Mouse (Mus musculus): ENCODE measurements around the gene Rec8.

Rec8 gene

DNA sequence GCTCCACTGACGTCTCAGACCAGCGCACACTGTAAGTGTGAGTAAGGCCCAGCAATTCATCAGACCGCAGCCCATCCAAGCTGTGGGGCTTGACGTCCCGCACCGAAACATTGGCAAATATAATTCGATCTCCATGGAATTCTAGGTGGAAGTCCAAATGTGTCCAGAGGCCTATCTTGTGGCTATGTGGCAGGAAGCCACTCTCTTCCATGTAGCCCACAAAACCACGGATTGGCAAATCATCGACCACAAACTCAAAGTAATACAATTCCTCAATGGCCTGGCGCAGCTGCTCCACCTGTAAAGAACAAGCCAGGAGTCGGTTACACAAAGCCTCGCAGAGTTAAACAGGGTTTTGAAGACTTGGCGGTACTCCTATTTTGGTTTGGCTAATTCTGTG lies 23.5 kb downstream of the Rec8 start:
- no peak for DNase-seq (ENCODE audit: low read depth, low spot score)

DNA sequence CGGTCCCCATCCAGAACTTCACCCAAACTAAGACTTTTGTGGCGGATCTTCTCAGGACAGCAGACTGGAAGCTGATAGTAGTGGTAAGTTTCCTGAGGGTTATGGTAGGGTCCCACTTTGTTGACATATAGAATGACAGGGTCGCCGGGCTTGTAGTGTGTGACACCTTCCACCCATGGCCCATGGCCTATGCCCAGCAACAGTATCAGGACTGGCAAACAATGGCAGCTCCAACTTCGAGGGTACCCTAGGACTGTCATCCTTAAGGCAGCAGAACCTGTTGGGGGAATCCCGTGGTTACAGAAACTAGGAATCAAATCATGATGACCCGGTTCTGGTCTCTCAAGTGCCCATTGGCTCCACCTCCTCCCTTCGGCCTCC lies 24.8 kb downstream of the Rec8 start:
- no peak for DNase-seq (ENCODE audit: low read depth, low spot score)

DNA sequence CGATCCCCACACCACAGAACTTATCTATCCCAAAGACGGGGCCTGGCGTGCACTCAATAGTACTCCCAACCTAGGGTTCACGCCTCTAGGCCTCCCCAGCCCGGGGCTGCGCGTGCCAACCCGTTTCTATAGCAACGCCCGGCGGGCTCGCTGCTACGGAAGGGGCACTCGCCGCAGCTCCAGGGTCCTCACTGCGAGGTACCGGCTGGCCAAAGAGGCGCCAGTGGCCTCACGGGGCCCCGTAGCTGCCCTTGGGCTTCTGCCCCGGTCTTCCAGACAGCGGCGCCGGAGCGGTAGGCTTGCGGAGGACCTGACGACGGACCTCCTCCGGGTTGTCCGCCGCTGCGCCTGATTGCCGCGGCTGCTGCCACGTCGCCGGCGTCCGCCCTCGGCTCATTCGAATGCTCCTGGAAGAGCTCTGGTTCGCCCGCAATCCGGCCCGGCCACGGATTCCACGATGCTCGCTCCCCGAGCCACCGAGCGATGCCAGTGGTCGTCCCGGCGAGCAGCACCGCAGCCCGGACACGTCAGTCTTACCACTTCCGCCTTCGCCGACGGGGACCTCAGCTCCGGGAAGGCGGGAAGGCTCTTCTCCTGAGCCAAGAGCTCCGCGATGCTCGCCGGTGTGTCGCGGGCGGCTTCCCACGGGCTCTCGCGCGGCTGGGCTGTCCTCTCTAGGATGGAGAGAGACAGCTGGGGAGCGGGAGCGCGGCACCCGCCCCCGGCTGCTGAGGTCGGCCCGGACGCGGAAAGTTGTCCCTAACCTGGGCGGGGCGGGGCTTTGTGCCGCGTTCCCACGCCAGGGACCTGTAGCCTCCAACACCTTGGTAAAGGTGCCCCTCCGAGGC lies 25.4 kb downstream of the Rec8 start, which contains the start of gene Tm9sf1:
TSS of gene Tm9sf1 (minus strand) at position 747 of the 848 bp plus-strand sequence.
- DNase-seq (ENCODE audit: low read depth, low spot score), result peak; percentile 97

DNA sequence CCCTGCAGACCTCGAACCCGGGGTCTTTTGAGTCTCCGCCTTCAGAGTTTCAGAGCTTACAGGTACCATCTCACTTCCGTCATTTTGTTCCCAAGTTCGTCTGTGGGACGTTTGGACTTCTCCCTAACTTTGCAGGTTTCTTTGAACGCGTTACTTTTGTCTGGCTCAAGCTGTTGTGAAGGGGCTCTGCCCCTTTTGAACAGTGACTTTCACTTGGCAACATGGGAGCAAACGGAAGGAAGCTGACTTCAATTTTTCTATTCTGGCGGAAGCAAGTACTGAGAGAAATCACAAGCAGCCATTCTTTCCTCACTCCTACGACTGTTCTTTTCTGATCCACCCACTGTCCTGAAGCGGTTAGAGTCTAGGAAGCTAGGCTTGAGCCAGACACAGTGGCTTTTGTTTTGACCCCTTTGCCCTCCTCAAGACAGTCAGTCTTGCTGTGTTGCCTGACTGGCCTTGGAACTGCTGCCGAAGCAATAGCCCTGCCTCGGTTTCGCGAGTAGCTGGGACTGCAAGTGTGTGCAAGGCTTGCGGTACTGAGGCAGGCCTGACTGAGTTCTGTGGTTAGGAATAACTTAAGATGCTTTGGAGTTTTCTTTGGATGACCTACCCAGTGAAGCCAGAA lies 26.5 kb downstream of the Rec8 start:
- DNase-seq (ENCODE audit: low read depth, low spot score), result peak; percentile 67

DNA sequence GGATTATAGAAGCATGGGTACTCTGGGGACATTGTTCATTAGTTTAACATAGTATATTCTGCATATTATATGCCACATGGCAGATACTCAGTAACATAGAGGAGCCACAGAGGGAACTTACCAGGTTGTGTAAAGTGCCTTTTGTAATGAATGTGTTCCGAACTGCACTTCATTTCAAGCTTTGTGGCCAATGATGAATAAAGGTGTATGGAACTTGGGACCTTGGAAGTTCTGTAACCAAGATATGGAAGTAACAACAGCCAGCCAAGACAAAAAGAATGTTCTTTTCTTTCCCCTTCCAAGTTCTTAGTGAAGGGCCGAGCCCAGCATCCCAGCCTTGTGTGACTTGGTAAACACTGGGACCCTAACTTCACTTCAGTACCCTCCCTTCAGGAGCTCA lies 32.0 kb downstream of the Rec8 start, which contains the start of gene Tssk4:
TSS of gene Tssk4 (plus strand) at position 301 of the 400 bp plus-strand sequence.
- no peak for DNase-seq (ENCODE audit: low read depth, low spot score)

DNA sequence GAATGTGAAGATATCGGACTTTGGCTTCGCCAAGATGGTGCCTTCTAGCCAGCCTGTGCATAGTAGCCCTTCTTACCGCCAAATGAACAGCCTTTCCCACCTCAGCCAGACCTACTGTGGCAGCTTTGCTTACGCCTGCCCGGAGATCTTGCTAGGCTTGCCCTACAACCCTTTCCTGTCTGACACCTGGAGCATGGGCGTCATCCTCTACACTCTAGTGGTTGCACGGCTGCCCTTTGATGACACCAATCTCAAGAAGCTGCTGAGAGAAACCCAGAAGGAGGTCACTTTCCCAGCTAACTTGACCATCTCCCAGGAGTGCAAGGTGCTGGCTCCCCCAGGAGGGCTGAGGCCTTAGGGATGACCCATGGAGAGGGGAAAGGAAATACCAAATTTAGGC lies 33.7 kb downstream of the Rec8 start:
- no peak for DNase-seq (ENCODE audit: low read depth, low spot score)

DNA sequence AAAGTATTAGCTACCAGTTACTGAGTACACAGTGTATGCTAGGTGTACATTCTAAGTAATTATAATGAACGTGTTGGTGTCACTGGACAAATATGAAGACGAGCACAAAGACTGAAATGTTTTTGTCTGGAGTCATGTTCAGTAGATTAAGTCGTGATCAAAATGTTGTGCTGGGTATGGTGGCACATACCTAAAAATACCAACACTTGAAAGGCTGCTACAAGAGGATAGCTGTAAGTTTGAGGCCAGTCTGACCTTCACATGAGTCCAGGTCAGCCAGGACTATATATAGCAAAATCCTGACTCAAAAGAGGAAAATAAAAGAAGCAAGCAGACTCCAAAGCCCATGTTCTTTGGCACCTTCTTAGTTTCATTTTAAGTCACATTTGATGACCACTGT lies 39.1 kb downstream of the Rec8 start:
- no peak for DNase-seq (ENCODE audit: low read depth, low spot score)

DNA sequence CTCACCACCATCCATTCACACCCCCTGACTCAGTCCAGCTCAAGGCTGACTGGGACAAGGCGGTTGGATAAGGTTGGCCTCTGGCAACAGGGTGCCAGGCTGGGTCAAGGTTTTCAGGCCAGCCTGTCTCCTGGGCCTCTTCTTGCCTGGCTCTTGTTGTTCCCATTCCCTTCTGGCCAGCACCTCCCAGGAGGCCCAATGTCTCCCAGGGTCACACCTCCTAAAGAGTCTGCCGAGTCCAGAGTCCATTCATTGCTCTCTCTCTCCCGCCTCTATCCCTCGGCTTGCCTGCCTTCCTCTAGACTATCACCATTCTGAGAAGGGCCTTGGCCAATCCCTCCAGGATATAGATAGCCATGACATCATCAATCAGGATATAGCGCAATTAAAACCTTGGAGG lies 40.2 kb downstream of the Rec8 start:
- no peak for DNase-seq (ENCODE audit: low read depth, low spot score)

DNA sequence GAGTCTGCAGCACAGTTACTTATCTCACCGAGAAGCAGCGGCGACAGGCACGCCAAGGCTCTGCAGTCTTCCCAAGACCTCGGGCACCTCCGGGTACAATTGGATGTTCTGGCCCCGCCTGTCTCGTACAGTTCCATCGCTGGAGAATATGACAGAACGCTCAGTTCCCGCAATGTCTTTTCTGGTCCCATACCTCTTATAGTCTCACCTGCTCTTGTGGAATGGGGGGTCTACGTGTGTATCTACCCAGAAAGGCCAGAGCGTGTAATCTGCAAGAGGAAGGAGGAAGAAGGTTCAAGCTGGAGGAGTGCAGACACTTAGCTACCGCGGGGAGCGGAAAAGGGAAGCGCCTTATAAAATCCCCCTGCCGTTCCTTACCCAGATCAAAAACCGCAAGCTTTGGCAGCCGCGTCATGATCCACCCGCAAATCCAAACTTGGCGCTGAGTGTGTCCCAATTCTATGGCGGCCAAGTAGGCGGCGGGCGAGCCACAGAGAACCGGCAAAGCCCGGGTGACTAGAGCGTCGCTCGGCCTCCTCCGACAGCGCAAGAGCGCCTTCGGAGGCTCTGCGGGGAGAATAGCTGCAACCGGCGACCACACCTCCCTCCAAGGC lies 42.2 kb downstream of the Rec8 start, which contains the start of gene Mdp1:
TSS of gene Mdp1 (minus strand) at position 549 of the 614 bp plus-strand sequence.
- DNase-seq (ENCODE audit: low read depth, low spot score), result peak; percentile 87

DNA sequence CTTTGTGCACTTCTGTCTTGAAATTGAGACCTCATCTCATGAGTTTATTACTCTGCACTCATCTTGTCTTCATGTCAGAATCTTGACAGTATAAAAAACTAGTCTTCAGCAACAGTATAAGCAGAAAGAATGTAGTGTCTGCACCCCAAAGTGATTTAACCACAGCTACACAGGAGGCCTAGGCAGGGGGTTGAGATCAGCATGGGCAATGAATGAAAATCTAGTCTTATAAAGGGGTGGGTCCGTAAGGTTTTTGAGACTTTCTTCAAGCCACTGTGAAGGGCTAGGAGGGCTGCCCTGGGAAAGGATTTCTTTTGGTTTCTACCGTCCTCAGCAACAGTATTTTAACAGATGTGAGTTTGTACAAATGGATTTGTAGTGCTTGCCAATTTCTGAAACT lies 42.8 kb downstream of the Rec8 start:
- DNase-seq (ENCODE audit: low read depth, low spot score), result no peak

DNA sequence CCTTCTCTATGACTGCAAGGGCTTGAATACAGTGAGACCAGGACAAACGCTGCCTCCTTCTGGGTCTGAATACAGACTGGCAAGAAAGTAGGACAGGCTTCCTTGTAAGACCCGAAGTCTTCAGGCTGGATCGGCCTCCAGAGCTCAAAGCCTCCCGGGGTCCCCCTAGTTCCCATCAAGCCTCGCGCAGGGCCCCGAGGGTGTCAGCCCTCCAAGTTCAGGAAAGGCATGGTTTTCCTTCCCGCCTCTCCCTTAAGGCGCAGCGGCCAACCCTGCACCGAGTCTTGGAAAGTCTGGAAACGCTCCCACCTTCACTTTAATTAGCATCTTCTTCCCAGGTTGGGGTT lies 53.6 kb downstream of the Rec8 start:
- DNase-seq (ENCODE audit: low read depth, low spot score), result no peak

DNA sequence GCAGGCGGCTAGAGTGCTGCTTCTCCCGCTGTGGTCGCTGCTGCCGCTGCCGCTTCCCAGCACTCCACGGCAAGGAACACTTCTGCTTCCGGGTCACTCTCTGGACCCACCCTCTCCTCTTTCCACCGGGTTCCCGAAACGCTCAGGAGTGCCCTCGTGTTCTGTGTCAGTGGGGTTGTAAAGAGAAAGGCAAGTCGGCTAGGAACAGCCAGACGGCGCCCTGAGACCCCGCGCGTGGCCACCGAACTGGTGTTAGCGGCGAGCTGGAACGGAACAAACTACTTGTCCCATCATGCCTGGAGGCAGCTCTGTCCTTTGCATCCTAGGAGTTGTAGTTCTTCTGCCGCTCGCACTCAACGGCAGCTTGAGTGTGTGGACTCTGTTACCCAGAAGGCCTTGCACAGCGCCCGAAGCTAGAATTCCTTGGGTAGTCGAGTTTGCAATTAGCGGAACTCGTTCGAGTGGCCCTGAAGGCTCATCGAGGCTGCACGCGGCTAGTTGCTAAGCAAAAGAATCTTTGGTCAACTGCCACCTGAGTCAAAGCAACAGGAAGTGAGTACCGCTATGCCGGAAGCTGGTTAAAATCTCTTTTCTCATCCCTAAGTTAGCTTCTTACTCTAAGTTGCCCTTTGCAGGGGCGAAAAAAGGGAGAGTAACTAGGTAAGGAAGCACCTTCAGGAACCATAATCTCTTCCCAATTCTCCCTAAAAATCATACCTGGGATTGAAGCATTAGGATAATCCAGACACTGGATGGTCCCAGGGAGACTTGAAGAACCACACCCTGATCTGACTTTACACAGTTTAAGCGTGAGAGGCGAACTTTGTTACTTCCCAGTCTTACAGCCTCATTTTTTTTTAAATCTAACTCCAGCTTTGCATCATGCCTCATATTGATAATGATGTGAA lies 54.2 kb downstream of the Rec8 start, which contains the start of the genes Gmpr2 and Nedd8:
TSS of gene Gmpr2 (plus strand) at position 109 of the 908 bp plus-strand sequence.
TSS of gene Nedd8 (minus strand) at position 292 of the 908 bp plus-strand sequence.
- peak; percentile 98 for DNase-seq (ENCODE audit: low read depth, low spot score)

DNA sequence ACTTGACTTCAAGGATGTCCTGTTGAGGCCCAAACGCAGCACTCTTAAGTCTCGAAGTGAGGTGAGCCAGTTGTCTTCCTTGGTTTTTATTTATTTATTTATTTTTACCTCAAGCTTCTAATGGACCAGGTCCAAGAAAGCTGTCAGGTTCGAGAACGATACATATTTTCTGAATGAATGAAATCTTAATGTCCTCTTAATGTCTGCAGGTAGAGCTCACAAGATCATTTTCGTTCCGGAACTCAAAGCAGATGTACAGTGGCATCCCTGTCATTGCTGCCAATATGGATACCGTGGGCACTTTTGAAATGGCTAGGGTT lies 54.9 kb downstream of the Rec8 start:
- peak; percentile 65 for DNase-seq (ENCODE audit: low read depth, low spot score)
